Mouse (Mus musculus) ovary, postnatal 14 days (tissue): ENCODE measurements around the gene Olfr1134.
"Not testable (repeated sequence)": the region's sequence is repeated elsewhere in the genome, so short reads cannot be mapped to it uniquely, and the experiment has no call there.

Experiments used
- DNase-seq: peaks from one replicate; pipeline ENCODE4 v3.0.0; 2022; ENCODE audit warnings: low spot score

Olfr1134 gene

GRCm38 (mm10) chr2:87658360-87658759 is at the start of gene Olfr1134:
Olfr1134 (minus strand) TSS chr2:87658460.
- DNase-seq, result no peak

- no peak for DNase-seq
These were observed 35.6 kb upstream of the Olfr1134 start, which contains the start of gene Olfr1136 for GRCm38 (mm10) chr2:87693847-87694246. Olfr1136 (minus strand) TSS chr2:87693947.

- DNase-seq, result no peak
These were observed 15.3 kb upstream of the Olfr1134 start, which contains the start of gene Olfr1135 for GRCm38 (mm10) chr2:87673564-87673963. Olfr1135 (minus strand) TSS chr2:87673664.

- no peak for DNase-seq
These were observed 11.0 kb downstream of the Olfr1134 start, which contains the start of gene Olfr1133 for GRCm38 (mm10) chr2:87647274-87647673. Olfr1133 (minus strand) TSS chr2:87647374.

GRCm38 (mm10) chr2:87642441-87642840 is 15.8 kb downstream of the Olfr1134 start:
- DNase-seq, result no peak

GRCm38 (mm10) chr2:87637435-87637834 is 20.8 kb downstream of the Olfr1134 start, which contains the start of gene Olfr1132:
Olfr1132 (minus strand) TSS chr2:87637535.
- DNase-seq, result no peak

GRCm38 (mm10) chr2:87626804-87627203 is 31.5 kb downstream of the Olfr1134 start, which contains the start of gene Olfr1131:
Olfr1131 (plus strand) TSS chr2:87627104.
- DNase-seq, result no peak

- DNase-seq, result not testable (repeated sequence)
These were observed 52.3 kb downstream of the Olfr1134 start, which contains the start of gene Olfr1130 for GRCm38 (mm10) chr2:87605912-87606311. Olfr1130 (plus strand) TSS chr2:87606212.
